Comparison of ENCODE assay signal across 8 mouse cellular contexts in the genomic region with DNA sequence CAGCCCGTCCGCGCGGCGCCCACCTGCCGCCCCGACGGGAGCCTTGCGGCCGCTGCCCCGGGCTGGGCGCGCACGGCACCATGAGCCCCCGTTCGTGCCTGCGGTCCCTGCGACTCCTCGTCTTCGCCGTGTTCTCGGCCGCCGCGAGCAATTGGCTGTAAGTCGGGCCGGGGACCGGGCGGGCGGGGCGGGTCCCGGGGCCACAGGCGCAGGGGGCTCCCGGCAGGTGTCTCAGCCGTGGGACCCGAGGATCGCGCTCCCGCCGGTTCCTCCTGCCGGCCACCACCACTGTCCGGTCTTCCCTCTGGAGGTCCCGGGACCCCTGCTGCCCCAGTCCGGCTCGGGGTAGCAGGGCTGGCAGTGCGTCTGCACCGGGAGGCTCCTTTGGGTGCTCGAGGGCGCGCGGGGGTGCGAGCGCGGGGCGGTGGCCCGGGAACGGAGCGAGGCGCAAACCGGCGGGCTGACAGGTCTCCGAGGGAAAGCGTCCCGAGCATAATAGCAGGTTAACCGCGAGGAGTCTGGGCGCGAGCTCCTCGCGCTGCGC. TPM values are rescaled to one million over a fixed set of nuclear protein-coding genes. Genes with fewer than 3 reads are reported as not detected.
DNase-seq lines count a peak whose midpoint lies in the region; ATAC-seq lines count a peak whose summit lies in the region.

No protein-coding gene starts in this region.

- H3K4me3 ChIP-seq in limb, embryonic 15.5 days, result peak overlapping the region; percentile 59
- H3K4me3 ChIP-seq in stomach, embryonic 16.5 days (replicated peaks; ENCODE audit: low read length), result peak overlapping the region; percentile 61

- H3K9me3 ChIP-seq in limb, embryonic 15.5 days, result no peaks in the 10 kb centered on the region
- no peaks in the 10 kb centered on the region for H3K9me3 ChIP-seq in stomach, embryonic 16.5 days (replicated peaks; ENCODE audit: control insufficient read depth, low read length)

- peak overlapping the region; percentile 90 for H3K4me2 ChIP-seq in limb, embryonic 15.5 days
- peak overlapping the region; percentile 86 for H3K4me2 ChIP-seq in stomach, embryonic 16.5 days (ENCODE audit: low read depth, low read length)

- peak; percentile 38 for DNase-seq in embryo, embryonic 9.5 days (ENCODE audit: extremely low spot score)
- DNase-seq in embryo, embryonic 10 days (ENCODE audit: low spot score), result no peak
- peak; percentile 38 for DNase-seq in ovary, postnatal 36 days (ENCODE audit: low spot score)
- no peak for DNase-seq in ovary, adult 18-20 months (ENCODE audit: low spot score)
- DNase-seq in thymus, postnatal 25 days, result no peak
- no peak for DNase-seq in spleen, postnatal 14 days (ENCODE audit: low spot score in 2 of 2)

- H3K27ac ChIP-seq in limb, embryonic 15.5 days, result peak overlapping the region; percentile 82
- H3K27ac ChIP-seq in stomach, embryonic 16.5 days (ENCODE audit: low read length), result peak overlapping the region; percentile 87

- peaks cover 58% of the 10 kb centered on the region for H3K4me1 ChIP-seq in limb, embryonic 15.5 days
- H3K4me1 ChIP-seq in stomach, embryonic 16.5 days (ENCODE audit: control insufficient read depth, insufficient read depth, low read length), result peaks cover 34% of the 10 kb centered on the region

- peaks cover 75% of the 10 kb centered on the region for H3K27me3 ChIP-seq in limb, embryonic 15.5 days
- H3K27me3 ChIP-seq in stomach, embryonic 16.5 days (ENCODE audit: control insufficient read depth, insufficient read depth, low read length), result peaks cover 33% of the 10 kb centered on the region

- under 1% methylated on average over 59 of the region's 71 CpGs for WGBS in limb, embryonic 15.5 days
- WGBS in stomach, embryonic 16.5 days, result under 1% methylated on average over 60 of the region's 71 CpGs

- no peak for ATAC-seq in limb, embryonic 15.5 days (ENCODE audit: insufficient number of reproducible peaks, low FRiP score, low TSS enrichment, low read depth)
- ATAC-seq in stomach, embryonic 16.5 days (ENCODE audit: insufficient read depth, low FRiP score), result no peak

- H3K36me3 ChIP-seq in limb, embryonic 15.5 days, result no peaks in the 10 kb centered on the region
- H3K36me3 ChIP-seq in stomach, embryonic 16.5 days (ENCODE audit: control insufficient read depth, insufficient read depth, low read length), result no peaks in the 10 kb centered on the region

- peak overlapping the region; percentile 44 for H3K9ac ChIP-seq in limb, embryonic 15.5 days
- H3K9ac ChIP-seq in stomach, embryonic 16.5 days (ENCODE audit: low read length), result peak overlapping the region; percentile 84

RNA-seq across cellular contexts. Expression of a gene that starts 0.4 kb away (rescaled TPM):
- 10.0 and 13.2 TPM in 2 replicates for polyA plus RNA-seq in limb, embryonic 15.5 days (2015; fragmentation: Nextera tagmentation; extraction: Ambion mirVana)
- polyA plus RNA-seq in stomach, embryonic 16.5 days (2015; fragmentation: Nextera tagmentation; extraction: Ambion mirVana), result 8.7 and 13.7 TPM in 2 replicates

Comparison
In these comparisons a context has a peak if more than half of its experiments do, and no peak if none do; other contexts are left out.
1. DNase-seq: peak in embryo, embryonic 9.5 days (single experiment) and ovary, postnatal 36 days (single experiment); none in embryo, embryonic 10 days (single experiment), ovary, adult 18-20 months (single experiment), thymus, postnatal 25 days (single experiment) and spleen, postnatal 14 days (0 of 2).